Mouse (Mus musculus): ENCODE measurements at regions not wholly inside any gene's neighbourhood (a gene's known extent, or its start where the extent isn't known, plus 50 kb on each side); places are given as distances from the start of the nearest gene placed in this dataset.
A peak's percentile ranks its signal among the peaks of the same experiment; 100 is the strongest.

DNA sequence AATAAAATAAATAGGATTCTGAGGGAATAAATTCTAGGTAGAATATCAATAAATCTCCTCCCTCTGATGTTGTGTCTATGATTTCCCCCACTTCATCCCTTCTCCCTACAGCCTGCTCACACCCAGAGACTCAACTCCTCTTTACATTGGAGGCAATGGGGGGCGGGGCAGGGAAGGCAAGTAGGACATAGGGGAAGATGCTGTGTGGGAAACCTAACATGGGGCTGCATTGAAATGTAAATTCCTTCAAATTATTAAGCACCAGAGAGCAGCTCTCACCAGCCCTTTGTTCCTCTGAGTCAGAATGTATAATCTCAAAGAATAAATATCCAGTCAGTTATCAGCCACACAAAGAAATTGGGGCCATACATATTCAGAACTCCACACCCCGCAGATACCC, 91.6 kb downstream of the Nuf2 start:
- no peak for DNase-seq (ENCODE audit: low spot score)

DNA sequence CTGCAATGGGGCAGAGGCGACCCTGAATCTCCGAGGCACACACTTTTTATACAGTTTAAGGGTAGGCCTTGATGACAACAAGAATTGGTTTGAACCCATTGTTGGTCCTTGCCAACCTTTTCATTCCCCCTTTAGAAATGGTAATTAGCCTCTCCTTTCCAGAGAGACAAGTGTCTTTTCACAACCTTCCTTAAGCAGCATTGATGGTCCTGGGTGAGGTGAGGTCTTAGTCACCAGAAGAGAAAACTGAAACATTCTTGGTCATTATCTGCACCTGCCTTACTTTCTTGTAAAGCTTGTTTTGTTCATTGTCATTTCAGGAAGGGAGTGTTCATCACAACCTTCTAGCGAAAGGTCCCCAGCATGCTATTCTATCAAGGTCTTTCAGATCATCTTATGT, 93.3 kb downstream of the Nuf2 start:
- no peak for DNase-seq (ENCODE audit: low spot score)

DNA sequence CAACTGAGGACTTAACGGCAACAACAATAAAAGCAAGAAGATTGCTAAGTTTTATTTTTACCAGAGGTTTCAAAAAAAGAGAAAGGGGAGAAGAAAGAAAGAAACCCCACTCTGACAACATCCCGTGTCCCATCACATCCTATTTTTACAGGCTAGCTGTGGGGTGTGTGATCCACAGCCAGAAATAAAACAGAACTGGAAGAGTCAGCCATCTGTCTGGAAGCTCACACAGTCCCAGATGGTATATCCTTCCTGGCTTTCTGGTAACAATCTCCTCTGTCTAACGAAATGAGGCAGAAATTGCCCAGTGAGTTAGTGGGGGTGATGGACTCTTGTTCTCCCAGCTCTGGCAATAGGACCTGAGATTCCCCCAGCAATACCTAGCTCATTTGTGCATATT, 108.9 kb downstream of the Nuf2 start:
- DNase-seq (ENCODE audit: low spot score): no peak

DNA sequence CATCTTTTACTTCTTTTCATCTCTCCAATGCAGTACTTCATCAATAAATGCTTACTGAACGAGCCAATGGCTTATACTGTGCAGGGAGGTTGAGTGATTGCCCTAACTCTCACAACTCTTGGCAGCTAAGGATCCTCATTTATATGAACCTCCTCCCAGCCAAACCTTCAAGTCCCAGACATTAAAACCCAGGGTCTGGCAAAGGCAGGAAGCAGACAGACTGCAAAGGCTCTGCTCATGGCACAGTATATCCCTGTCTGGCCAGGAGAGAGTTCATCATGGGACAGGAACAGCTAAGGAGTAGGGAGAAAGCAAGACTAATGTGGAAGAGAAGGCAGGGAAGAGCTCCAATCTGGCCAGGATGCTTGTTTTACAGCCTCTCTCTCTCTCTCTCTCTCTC, 109.6 kb downstream of the Nuf2 start:
- no peak for DNase-seq (ENCODE audit: low spot score)

DNA sequence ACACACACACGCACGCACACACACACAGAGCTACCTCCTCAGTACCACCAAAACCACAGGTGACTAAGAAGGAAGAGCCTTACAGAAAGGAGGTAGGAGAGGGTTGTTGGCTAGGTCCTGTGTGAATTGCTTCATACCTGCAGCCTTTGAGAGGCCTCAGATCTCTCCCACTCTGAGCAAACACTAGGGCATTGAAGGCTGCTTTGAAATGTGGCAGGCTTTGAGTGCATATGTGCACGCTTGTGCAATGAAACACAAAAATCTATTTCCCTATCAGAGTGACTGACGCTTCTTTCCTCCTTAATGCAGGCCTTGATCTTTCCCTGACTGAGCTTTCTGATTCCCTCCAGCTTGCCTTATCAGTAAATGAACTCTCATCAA, 112.6 kb downstream of the Nuf2 start:
- DNase-seq (ENCODE audit: low spot score): no peak

DNA sequence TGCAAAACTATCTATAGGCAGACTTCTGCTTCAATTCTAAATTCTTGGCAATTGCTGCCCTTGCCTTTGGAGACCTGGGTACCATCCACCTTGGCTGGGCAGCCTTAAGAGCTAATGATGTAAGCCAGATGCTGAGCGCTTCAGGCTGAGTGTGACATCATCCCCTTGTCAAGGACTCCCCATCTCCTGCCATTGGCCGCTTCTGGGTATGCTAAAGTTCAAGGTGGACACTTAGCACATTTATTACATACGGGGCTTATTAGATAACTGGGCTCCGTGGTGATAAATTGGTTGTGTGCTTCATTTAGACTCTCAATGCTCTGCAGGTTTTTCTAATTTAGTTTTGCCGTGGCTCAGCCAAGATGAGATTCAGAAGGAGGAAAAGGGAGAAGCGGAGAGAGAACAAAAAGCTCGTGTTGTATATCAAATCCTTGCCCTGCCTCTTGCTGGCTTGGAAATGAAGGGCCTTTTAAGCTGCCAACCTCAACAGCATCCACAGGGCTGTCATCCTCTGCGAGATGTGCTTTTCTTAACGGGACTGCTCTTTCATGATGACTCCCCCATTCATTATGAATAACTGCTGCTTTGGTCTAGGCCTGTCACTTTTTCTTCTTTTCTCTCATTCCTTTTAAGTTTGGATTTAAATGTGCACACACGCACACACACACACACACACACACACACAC, 113.1 kb downstream of the Nuf2 start:
- DNase-seq (ENCODE audit: low spot score): no peak

DNA sequence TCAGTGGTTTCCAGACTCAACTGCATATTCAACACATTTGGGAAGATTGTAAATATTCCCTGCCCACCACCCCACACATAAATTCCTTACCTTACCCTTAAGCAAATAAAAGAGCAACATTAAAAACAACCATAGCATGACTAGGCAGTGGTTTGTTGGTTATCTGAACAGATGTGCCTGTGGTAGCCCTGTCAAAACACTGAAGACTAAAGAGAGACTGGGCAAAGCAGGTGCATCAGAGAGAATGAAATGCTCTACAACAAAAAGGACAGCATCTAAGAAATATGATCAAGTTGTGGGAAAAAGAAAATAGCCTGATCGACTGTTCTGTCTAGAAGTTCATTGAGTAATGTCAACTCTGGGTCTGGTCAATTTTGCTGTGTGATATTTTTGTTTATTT, 114.6 kb downstream of the Nuf2 start:
- no peak for DNase-seq (ENCODE audit: low spot score)

DNA sequence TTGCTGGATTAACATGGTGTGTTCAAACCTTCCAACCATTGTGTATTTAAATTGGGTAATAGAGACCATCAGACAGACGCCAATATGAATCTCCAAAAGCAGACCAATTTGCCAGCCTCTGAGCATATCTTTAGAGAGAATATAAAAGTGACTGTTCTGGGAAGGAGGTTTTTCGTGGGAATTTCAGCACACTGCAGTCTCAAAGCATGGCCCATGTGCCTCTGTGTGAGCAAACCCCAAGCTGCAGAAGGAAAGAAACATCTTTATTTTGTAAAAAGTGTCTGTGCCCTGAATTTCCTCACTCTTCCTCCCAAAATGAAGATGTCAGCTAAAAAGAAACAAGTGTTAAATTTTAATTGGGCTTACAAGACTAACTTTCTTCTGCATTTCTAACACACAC, 123.1 kb downstream of the Nuf2 start:
- no peak for DNase-seq (ENCODE audit: low spot score)

DNA sequence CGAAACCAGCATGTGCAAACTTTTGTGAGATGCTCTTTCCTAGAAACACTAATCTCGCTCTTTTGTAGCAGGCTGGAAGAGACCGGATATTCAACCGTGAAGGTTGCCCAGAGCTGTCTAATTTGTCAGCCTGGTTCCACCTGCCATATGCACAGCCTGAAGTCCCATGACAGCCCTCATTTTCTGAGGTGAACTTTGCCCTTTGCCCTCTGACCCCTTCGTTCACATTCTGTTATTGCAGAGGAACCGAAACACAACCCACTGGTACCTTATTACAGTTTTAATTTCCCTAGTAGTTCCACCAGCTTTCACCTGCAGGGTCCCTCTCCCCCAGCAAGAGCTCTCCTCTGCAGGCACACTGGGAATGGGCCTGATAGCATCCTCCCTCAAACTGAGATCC, 130.4 kb downstream of the Nuf2 start:
- no peak for DNase-seq (ENCODE audit: low spot score)

DNA sequence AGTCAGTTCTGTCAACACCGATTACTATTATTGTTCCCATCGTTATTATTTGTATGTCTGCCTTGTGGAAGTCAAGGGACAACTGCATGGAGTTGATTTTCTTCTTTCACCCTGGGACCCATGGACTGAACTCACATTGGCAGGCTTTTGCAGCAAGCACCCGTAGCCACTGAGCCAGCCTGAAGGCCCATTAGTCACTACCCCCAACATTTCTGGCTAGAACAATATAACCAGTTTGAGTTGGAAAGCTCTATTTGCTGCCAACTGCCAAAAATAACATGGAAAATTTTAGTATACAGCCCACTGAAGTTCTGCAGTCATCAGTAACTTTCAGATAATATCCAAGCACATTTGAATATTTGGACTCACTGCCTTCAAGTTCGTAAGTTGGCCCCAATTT, 133.9 kb downstream of the Nuf2 start:
- no peak for DNase-seq (ENCODE audit: low spot score)

DNA sequence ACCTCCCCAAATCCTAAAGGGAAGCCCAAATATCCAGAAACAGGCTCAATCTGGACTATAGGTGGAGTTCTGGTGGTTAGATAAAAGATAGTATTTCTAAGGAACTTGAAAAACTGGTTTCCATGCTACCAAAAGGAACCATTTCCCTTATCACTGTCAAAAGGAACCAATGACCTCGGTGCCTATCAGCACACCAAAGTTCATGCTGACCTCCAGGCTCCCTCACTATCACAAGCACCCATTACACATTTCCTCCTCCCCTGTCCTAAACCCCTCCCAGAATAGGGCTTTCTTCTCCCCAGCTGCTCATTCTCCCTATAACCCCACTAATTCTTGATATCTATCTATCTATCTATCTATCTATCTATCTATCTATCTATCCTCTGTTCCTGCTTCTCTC, 144.2 kb downstream of the Nuf2 start:
- no peak for DNase-seq (ENCODE audit: low spot score)

DNA sequence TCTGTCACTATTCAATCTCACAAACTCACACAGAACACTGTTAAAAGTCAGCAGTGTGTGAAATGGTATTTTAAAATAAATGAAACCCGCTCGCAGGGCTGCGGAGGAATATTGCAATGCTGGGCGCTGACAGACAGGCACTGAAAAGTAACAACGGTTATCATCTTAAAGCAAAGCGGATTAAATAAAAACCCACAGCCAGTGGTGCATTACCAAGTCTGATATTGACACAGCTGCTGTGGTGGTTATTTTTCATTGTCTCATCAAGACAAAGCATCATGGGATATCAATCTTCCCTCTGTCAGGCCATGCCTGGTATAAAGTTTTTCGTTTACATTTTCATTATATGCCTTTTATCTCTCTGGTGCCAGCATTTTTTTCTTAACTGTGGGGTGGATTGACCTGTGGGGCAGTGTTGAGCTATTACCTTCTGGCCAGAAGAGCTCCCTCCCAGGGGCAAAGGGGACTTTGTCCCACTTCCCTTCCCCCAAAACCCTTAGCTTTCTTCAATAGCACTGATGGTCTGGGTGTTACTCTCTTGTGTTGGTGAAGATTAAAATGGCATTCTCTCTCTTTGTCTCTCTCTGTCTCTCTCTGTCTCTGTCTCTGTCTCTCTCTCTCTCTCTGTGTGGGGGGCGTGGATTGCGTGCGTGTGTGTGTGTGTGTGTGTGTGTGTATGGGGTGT, 145.4 kb downstream of the Nuf2 start:
- no peak for DNase-seq (ENCODE audit: low spot score)

DNA sequence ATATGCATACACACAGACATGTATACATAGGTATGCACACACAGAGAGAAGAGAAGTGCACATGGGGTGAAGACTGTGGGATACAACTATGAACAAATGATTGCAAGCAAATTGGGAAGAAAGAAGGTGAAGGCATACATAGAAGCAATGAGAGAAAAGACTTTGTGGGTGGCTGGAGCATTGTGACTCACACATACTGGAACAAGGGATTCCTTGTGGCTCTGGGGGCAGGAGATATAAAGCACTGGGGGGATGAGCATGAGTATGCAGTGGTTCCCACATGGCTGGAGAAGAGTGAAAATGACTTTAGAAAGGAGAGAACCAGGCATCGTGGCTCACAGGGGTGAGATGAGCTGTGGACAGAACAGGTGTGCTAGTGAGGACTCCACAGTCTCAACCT, 156.6 kb downstream of the Nuf2 start:
- DNase-seq (ENCODE audit: low spot score): no peak

DNA sequence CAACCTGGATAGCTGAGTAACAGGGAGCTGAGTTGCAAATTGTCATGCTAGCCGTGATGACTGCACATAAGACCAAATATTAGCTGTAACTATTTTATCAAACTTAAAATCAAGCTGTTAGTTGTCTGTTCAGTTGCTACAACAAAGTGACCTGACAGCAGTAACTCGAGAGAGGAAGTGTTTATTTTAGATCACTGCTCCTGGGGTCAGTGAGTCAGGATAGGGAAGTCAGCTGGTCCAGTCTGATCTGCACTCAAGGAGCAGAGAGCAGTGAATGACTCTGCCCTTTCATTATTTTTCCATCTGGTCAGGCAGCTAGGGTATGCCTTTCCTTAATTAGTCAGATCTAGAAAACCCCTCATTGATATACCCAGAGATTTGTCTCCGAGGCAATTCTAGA, 162.5 kb downstream of the Nuf2 start:
- DNase-seq (ENCODE audit: low spot score): no peak

DNA sequence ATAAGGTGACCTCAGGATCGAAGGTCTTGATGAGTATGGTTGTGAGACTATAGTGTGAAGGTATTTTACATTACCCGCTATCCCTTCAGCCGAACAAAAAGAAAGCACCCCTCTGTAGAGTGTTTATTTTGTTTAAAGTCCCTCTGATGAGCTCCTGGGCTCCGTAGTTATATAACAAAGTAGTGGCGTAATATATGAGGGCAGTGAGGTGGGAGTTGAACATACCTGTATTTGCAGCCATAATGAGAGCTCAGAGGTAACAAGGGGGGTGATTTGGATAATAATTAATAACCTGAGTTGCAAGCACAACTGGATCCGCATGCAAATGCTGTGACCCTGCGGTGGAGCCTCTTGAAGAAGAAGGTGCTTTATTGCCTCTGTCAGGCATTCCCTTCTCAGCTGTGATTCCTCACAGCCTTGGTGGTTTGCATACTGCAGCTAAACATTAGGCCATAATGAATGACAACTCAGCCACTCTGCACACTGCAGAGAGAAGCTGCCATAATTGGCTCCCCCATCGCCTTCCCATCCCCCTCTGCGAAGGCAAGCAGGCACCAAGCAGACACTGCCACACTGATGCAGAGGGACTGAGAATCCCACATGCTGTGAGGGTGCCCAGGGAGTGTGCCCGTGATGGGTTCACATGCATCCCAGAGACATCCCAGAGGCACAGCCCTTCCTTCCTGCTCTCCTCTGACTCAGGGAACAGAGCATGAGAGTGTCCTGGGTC, 163.3 kb downstream of the Nuf2 start:
- no peak for DNase-seq (ENCODE audit: low spot score)

DNA sequence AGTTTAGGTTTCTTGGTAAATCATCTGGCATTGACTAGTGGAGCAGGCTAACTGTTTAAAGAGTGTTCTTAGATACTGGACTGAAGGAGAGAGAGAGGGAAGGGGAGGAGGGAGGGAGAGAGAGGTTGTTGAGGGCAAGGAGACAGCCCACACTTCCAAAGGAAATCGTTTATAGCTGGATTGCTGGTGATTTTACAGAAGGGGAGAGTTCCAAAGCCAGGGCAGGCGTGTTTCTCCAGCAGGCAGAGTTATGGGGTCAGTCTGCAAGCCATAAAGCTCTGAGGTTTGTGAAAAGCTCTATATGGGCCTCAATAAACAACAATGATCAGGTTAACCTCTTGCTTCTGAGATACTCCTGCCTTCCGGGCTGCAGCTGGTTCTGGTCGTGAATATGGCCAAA, 163.9 kb downstream of the Nuf2 start:
- no peak for DNase-seq (ENCODE audit: low spot score)

DNA sequence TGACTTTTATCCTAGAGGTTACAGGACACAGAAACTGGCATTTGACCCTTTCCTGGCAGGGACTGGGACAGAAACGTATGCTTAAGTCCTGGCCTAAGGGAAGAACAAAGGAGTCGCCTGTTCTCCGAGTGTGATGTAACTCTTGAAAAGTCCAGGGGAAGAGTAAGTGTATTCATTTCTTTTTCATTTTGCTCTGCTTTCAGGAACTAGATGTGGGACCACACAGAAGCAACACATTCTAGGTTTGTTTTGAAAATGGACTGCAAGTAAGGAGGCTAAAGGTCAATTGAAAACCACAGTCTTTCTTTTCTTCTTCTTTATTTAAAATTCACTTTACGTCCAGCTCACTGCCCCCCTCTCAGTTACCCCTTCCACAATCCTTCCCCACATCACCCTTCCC, 168.7 kb downstream of the Nuf2 start:
- DNase-seq (ENCODE audit: low spot score): no peak

DNA sequence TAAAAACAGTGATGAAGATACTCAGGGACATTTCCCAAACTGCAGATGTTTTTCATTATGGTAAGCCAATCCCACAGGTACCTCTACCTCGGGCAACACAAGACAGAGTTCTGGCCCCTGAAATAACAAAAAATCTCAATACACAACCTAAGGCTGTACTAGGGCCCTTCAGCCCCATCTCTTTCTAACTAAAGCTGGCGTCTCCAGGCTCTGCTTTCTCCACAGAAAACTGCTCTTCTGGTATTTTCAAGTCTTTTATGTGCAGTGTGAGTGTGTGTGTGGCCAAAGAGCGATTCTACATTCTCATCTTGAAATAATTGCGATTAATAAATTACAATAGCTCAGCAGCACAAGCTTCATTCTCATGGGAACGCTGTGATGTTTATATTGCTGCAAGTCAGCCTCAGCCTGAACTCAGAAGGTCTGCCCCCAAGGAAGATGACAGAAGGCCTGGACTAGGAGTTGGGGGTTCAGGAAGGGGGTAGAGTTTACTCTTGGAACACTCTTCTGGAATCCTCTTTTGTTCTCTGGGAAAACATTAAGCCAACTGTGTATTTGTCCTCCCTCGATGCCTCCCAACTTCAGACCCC, 173.5 kb downstream of the Nuf2 start:
- no peak for DNase-seq (ENCODE audit: low spot score)

DNA sequence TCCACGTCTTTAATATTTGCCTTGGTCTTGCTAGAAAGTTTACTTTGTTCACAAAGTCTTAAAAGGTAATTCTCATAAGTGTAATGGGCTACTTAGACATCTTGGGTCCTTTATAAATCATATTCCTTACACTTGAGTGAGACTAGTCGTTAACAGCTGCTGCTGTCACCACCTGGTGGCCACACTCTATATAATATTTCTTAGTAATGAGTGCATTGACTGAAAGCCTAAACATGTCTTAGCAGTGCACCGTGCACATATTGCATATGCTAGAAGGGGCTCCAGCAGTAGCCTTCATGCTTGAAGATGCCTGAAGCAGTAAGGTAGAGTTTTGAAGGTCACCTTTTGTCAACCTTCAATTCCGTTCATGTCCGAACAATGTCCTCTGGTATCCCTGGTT, 177.2 kb downstream of the Nuf2 start:
- DNase-seq (ENCODE audit: low spot score): peak; percentile 32

DNA sequence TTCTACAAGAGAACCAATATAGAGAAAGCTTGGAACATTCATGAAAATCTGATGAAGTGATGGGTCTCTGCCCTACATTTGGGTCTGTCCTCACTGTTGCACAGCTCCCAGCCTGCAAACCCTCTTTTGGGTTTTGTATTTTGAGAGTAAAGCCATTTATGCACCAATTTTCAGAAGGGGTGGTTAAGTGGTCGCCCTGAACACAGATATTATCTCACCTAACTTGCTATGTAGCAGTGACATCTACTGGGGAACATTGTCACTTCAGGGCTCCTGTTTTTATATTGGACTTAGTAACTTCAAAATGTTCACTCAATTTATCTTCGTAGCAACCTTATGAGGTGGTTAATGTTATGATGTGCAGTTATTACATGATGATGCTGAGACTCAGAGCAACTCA, 183.6 kb downstream of the Nuf2 start:
- DNase-seq (ENCODE audit: low spot score): no peak

DNA sequence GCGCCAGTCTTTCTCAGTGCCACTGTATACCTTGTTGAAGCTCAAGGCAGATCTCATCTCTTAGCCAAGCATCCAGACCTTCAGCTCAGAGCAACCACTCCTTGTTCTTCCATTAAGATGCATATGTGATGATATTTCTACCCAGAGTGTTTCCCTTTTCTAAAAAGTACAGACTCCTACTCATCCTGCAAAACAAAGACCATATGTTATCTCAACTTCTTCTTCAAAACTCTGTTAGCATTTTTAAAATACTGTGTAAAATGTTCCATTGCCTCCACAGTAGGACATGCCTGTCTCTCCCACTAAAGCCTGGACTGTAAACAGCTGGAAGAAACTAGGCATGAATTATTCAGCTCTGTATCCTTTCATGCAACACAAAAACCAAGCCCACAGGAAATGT, 184.4 kb downstream of the Nuf2 start:
- no peak for DNase-seq (ENCODE audit: low spot score)

DNA sequence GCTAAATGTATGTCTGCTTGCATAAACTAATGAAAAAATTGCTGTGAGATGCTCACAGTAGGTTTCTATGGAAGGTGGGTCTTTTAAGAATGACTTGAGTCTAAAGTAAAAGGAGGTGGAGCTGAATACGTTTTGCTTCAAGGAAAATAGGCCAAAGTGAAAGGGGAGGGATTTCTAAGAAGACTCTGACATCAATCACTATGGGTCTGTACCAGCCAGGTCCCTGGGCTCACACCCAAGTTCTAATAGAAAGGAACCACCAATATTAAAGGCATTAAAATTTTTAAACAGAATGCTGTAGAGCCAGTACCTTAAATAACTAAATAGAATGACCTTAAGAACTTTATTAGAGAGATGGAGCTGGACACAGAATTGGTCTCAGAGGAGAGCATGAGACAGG, 190.1 kb downstream of the Nuf2 start:
- no peak for DNase-seq (ENCODE audit: low spot score)

DNA sequence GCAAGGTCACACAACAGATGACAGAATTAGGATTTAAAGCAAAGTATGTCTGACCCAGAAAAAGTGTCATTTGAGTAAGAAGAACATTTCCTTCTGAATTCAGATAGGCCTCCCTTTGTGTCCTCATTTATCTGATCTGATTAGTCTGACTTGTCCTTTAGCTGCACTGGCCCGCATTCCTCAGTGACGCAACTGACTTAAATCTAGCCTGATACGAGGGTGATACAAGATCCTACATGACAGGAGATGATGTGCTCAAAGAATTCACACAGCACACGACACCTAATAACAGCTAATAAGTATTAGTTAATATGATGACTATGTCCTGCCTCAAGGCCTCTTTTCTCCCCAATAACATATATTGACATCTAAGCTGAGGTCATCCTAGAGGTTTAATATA, 192.8 kb downstream of the Nuf2 start:
- DNase-seq (ENCODE audit: low spot score): no peak

Measured in MN1 (cell line).